Mouse (Mus musculus) megakaryocyte, embryonic 14.5 days (primary cell): Measurements from ENCODE around the gene Armc8.

Experiments
- FLI1 ChIP-seq: IDR thresholded peaks from 2 replicates; pipeline ENCODE4 v1.6.1; 2012; ENCODE audit warnings: low read length, inconsistent platforms, mixed read lengths
- GATA1 ChIP-seq: IDR thresholded peaks from 3 replicates; pipeline ENCODE4 v1.6.1; 2012; ENCODE audit warnings: mixed read lengths, low read length, inconsistent platforms, borderline replicate concordance

DNA sequence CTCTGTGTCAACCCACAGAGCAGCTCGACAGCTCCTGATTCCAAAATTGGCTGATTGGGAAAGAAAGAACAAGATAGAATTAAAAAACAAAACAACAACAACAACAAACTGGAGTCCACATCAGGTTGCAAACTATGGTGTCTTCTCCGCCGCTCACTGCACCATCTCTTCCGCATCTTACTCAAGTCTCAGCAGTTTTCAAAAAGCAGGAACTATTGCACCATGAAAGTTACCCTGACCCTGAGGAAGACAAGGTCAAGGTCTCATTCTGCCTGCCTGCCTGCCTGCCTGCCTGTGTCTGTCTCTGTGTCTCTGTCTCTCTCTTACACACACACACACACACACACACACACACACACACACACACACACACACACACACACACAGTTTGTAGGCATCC lies 69.4 kb downstream of the Armc8 start:
- no peak for TF ChIP-seq GATA1
- TF ChIP-seq FLI1: no peak
